Mouse (Mus musculus): ENCODE measurements around the gene Extl1. TPM values are rescaled to one million over a fixed set of nuclear protein-coding genes. Genes with fewer than 3 reads are reported as not detected.

Gene Extl1
- polyA plus RNA-seq (2015; fragmentation: Illumina TruSeq; extraction: RNeasy Lipid Tissue Mini Kit (QIAGEN cat#74804); ENCODE audit: low read depth, low replicate concordance): 32.5 TPM

GRCm38 (mm10) chr4:134383750-134384149 is at the start of gene Extl1:
Gene Extl1, minus strand, starts transcription at chr4:134383850.

GRCm38 (mm10) chr4:134395977-134396825 is 12.6 kb upstream of the Extl1 start, which contains the start of gene Pafah2:
Gene Pafah2, plus strand, starts transcription at chr4:134396320.

GRCm38 (mm10) chr4:134343071-134344031 is 40.3 kb downstream of the Extl1 start, which contains the start of gene Slc30a2:
Gene Slc30a2, plus strand, starts transcription at chr4:134343181.

GRCm38 (mm10) chr4:134314876-134315275 is 68.8 kb downstream of the Extl1 start, which contains the start of gene Trim63:
Gene Trim63, plus strand, starts transcription at chr4:134315120.

Other genes starting within 250 kb of the Extl1 start
- 12.2 TPM for gene Cep85, start 196.7 kb downstream of the Extl1 start, polyA plus RNA-seq (2015; fragmentation: Illumina TruSeq; extraction: RNeasy Lipid Tissue Mini Kit (QIAGEN cat#74804); ENCODE audit: low read depth, low replicate concordance)
- gene Gm7534, start 180.8 kb downstream of the Extl1 start, polyA plus RNA-seq (2015; fragmentation: Illumina TruSeq; extraction: RNeasy Lipid Tissue Mini Kit (QIAGEN cat#74804); ENCODE audit: low read depth, low replicate concordance): not detected
- not detected for gene Catsper4, start 156.5 kb downstream of the Extl1 start, polyA plus RNA-seq (2015; fragmentation: Illumina TruSeq; extraction: RNeasy Lipid Tissue Mini Kit (QIAGEN cat#74804); ENCODE audit: low read depth, low replicate concordance)
- 0.18 TPM for gene Cnksr1, start 145.5 kb downstream of the Extl1 start, polyA plus RNA-seq (2015; fragmentation: Illumina TruSeq; extraction: RNeasy Lipid Tissue Mini Kit (QIAGEN cat#74804); ENCODE audit: low read depth, low replicate concordance)
- not detected for gene E130218I03Rik, start 140.2 kb downstream of the Extl1 start, polyA plus RNA-seq (2015; fragmentation: Illumina TruSeq; extraction: RNeasy Lipid Tissue Mini Kit (QIAGEN cat#74804); ENCODE audit: low read depth, low replicate concordance)
- 12.3 TPM for gene Zfp593, start 138.3 kb downstream of the Extl1 start, polyA plus RNA-seq (2015; fragmentation: Illumina TruSeq; extraction: RNeasy Lipid Tissue Mini Kit (QIAGEN cat#74804); ENCODE audit: low read depth, low replicate concordance)
- gene Gm30191, start 136.9 kb downstream of the Extl1 start, polyA plus RNA-seq (2015; fragmentation: Illumina TruSeq; extraction: RNeasy Lipid Tissue Mini Kit (QIAGEN cat#74804); ENCODE audit: low read depth, low replicate concordance): not detected
- gene Grrp1, start 129.7 kb downstream of the Extl1 start, polyA plus RNA-seq (2015; fragmentation: Illumina TruSeq; extraction: RNeasy Lipid Tissue Mini Kit (QIAGEN cat#74804); ENCODE audit: low read depth, low replicate concordance): 4.2 TPM
- gene Pdik1l, start 96.0 kb downstream of the Extl1 start, polyA plus RNA-seq (2015; fragmentation: Illumina TruSeq; extraction: RNeasy Lipid Tissue Mini Kit (QIAGEN cat#74804); ENCODE audit: low read depth, low replicate concordance): 11.7 TPM
- not detected for gene Trim63, start 68.7 kb downstream of the Extl1 start, polyA plus RNA-seq (2015; fragmentation: Illumina TruSeq; extraction: RNeasy Lipid Tissue Mini Kit (QIAGEN cat#74804); ENCODE audit: low read depth, low replicate concordance)
- not detected for gene Slc30a2, start 40.7 kb downstream of the Extl1 start, polyA plus RNA-seq (2015; fragmentation: Illumina TruSeq; extraction: RNeasy Lipid Tissue Mini Kit (QIAGEN cat#74804); ENCODE audit: low read depth, low replicate concordance)
- 6.1 TPM for gene Pafah2, start 12.5 kb upstream of the Extl1 start, polyA plus RNA-seq (2015; fragmentation: Illumina TruSeq; extraction: RNeasy Lipid Tissue Mini Kit (QIAGEN cat#74804); ENCODE audit: low read depth, low replicate concordance)
- 1,473 TPM for gene Stmn1, start 84.5 kb upstream of the Extl1 start, polyA plus RNA-seq (2015; fragmentation: Illumina TruSeq; extraction: RNeasy Lipid Tissue Mini Kit (QIAGEN cat#74804); ENCODE audit: low read depth, low replicate concordance)
- gene Paqr7, start 112.8 kb upstream of the Extl1 start, polyA plus RNA-seq (2015; fragmentation: Illumina TruSeq; extraction: RNeasy Lipid Tissue Mini Kit (QIAGEN cat#74804); ENCODE audit: low read depth, low replicate concordance): 74.5 TPM
- 0.37 TPM for gene Aunip, start 127.1 kb upstream of the Extl1 start, polyA plus RNA-seq (2015; fragmentation: Illumina TruSeq; extraction: RNeasy Lipid Tissue Mini Kit (QIAGEN cat#74804); ENCODE audit: low read depth, low replicate concordance)
- gene Mtfr1l, start 151.5 kb upstream of the Extl1 start, polyA plus RNA-seq (2015; fragmentation: Illumina TruSeq; extraction: RNeasy Lipid Tissue Mini Kit (QIAGEN cat#74804); ENCODE audit: low read depth, low replicate concordance): 76.0 TPM
- gene Selenon, start 168.3 kb upstream of the Extl1 start, polyA plus RNA-seq (2015; fragmentation: Illumina TruSeq; extraction: RNeasy Lipid Tissue Mini Kit (QIAGEN cat#74804); ENCODE audit: low read depth, low replicate concordance): 15.5 TPM

Measured in brain, adult 10 weeks (tissue).